Mouse (Mus musculus) Patski (cell line): ENCODE data around the gene Zxdc. TPM values are rescaled to one million over a fixed set of nuclear protein-coding genes. Genes with fewer than 3 reads are reported as not detected.
A peak's percentile ranks its signal among the peaks of the same experiment; 100 is the strongest.

Experiments
- ATAC-seq: fragments of 100-300 bp; one replicate; pipeline ENCODE4 v1.8.0; 2021
- CTCF ChIA-PET: fragments of 350-600 bp; sonication (Branson Sonifier 250); formaldehyde crosslinking; loops from one replicate; lab custom pipeline; 2022; ENCODE audit warnings: inconsistent platforms; lab: Charles Lee
- POLR2A ChIA-PET: fragments of 350-600 bp; sonication (Branson Sonifier 250); formaldehyde crosslinking; loops from one replicate; lab custom pipeline; 2022; ENCODE audit warnings: antibody characterized with exemption, inconsistent platforms; lab: Charles Lee
- DNase-seq: peaks from one replicate; pipeline ENCODE4 v3.0.0-alpha.2; 2011; ENCODE audit warnings: low read depth, low spot score
- H3K27me3 ChIP-seq: fragments of 371-371 bp; one replicate; pipeline ENCODE4 v1.5.1; 2021
- CTCF ChIP-seq: fragments of 100-300 bp; IDR thresholded peaks from one replicate; pipeline ENCODE4 v1.5.1; 2021
- in situ Hi-C: fragments of 300-500 bp; cut with MboI; formaldehyde crosslinking; loops from 3 replicates; pipeline ENCODE4 v1.11.1; 2018; ENCODE audit warnings: low pct_unique_long_range_greater_than_20kb, mixed read lengths
- polyA plus RNA-seq: library from polyadenylated mRNA; unstranded; gene quantifications from one replicate; pipeline ENCODE4 v1.2.3, GENCODE M21; 2021

Gene Zxdc
- polyA plus RNA-seq, 1 experiment from 2014 or later, result 39.8 TPM

DNA sequence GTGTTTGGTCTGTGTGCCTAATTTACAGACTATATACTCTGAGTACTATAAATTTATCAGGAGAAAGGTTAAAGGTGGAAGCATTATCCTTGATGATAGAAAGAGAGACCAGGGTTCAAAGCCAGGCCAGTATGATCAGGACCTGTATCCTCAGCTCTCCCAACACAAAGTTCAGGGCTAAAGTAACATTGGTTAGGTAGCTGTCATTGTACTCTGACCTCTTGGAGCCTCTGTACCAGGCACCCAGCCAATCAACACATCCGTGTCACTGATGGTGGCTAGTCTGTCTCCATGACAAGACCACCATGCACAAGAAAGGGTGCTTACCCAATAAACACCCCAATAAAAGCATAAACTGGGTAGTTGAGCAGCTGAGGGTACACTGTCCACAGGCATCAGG, 41.7 kb downstream of the Zxdc start:
- no peaks in the 10 kb centered on the region for H3K27me3 ChIP-seq
- ChIA-PET POLR2A (no interaction called here), CTCF (interaction anchor here (1.0 kb wide), 1 partner anchor 11 kb away, joined by 3 read pairs; no protein-coding TSS in a partner anchor)
- ATAC-seq, result no peak
- in situ Hi-C loops, result no loop called here
- no peak for TF ChIP-seq CTCF
- no peak for DNase-seq

DNA sequence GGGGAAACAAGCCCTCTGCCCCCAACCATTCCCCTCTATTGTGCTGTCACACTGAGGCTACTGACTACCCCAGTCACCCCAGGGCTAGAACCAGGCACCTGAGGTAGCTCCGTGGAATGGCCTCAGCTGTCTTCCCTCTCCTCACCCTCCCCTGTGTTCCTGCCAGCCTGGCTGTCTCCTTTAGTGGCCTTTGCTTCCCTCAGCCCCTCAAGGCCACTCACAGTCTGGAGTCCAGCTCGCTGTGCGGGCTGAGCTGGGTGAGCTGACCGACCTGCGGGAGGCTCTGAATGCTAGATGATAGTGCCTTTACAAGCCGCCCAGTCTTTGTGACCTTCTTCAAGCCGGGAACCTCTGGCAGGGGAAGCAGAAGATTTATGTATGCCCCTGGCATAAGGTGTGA, 42.6 kb downstream of the Zxdc start:
- TF ChIP-seq CTCF, result no peak
- CTCF ChIA-PET, result no interaction called here
- DNase-seq (no peak), ATAC-seq (no peak)
- in situ Hi-C loops, result no loop called here
- no peaks in the 10 kb centered on the region for H3K27me3 ChIP-seq
- POLR2A ChIA-PET, result interaction anchor here (0.9 kb wide), 1 partner anchor 11 kb away, joined by 3 read pairs; no protein-coding TSS in a partner anchor

DNA sequence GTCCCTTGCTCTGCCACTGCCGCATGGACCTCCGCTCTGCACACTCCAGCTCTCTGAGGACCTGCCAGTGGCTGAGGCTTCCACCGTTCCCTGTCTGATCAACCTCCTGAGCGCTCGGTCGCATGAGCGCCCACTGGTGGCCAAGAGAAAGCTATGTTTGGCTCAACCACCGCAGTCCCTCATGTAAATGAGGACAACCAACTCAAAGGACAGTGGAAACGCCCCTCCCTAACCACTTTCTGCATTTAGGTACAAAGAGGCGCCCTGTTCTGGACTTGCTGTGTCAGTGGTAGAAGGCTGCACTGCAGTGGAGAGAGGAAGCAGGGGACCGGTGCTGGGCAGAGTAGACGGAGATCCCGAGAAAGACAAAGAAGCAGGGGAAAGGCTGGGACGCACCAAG, 53.3 kb downstream of the Zxdc start:
- ATAC-seq, result peak; percentile 44
- no peak for DNase-seq
- no peaks in the 10 kb centered on the region for H3K27me3 ChIP-seq
- POLR2A ChIA-PET, result no interaction called here
- TF ChIP-seq CTCF, result peak; percentile 85
- in situ Hi-C loops, result no loop called here
- CTCF ChIA-PET, result interaction anchor here (0.9 to 1.7 kb wide), 9 partner anchors 12 to 745 kb away, joined by 3 to 7 read pairs (median 4); no protein-coding TSS in a partner anchor

DNA sequence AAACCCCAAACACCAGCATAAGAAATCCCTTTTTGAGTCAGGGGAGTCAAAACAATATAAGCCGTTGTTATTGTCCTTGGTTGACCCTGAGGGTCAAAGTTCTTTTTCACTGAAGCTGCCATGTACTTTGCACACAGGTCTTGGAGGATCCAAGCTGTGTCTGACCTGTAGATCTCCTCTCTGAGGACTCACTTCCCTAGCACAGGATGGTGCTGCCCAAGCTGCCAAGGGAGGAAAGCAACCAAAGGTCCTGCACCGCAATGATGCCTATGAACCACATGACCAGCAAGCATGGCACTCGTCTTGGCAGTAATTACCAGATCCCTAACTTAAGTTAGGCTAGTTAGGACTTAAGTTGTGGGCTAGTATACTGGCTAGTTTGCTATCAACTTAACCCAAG, 56.1 kb downstream of the Zxdc start:
- DNase-seq (no peak), ATAC-seq (no peak)
- no peaks in the 10 kb centered on the region for H3K27me3 ChIP-seq
- ChIA-PET CTCF (interaction anchor here (1.0 to 1.3 kb wide), 3 partner anchors 37 to 746 kb away, joined by 3 to 4 read pairs (median 3); no protein-coding TSS in a partner anchor), POLR2A (no interaction called here)
- in situ Hi-C loops, result no loop called here
- TF ChIP-seq CTCF, result no peak

DNA sequence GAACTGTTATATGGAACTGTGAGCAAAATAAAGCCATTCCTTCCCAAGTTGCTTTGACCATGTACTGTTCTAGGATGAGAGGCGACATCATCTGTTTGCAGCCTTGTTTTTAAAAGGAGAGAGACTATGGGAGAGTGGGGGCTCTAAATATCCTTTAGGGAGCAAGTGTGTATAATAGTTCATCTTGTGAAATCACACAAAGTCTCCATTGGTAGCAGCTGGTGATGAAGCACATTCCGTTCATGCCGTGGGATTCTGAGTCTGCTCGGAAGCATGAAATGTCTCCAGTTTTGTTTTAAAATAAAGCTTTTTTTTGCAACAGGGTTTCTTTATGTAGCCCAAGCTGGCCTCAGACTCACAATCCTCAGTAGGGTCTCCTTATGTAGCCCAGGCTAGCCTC, 56.7 kb downstream of the Zxdc start:
- no peak for ATAC-seq
- no peaks in the 10 kb centered on the region for H3K27me3 ChIP-seq
- POLR2A ChIA-PET, result no interaction called here
- CTCF ChIA-PET, result interaction anchor here (1.0 to 1.6 kb wide), 6 partner anchors 9 to 746 kb away, joined by 3 to 4 read pairs (median 4); no protein-coding TSS in a partner anchor
- no peak for TF ChIP-seq CTCF
- no peak for DNase-seq
- in situ Hi-C loops, result no loop called here

DNA sequence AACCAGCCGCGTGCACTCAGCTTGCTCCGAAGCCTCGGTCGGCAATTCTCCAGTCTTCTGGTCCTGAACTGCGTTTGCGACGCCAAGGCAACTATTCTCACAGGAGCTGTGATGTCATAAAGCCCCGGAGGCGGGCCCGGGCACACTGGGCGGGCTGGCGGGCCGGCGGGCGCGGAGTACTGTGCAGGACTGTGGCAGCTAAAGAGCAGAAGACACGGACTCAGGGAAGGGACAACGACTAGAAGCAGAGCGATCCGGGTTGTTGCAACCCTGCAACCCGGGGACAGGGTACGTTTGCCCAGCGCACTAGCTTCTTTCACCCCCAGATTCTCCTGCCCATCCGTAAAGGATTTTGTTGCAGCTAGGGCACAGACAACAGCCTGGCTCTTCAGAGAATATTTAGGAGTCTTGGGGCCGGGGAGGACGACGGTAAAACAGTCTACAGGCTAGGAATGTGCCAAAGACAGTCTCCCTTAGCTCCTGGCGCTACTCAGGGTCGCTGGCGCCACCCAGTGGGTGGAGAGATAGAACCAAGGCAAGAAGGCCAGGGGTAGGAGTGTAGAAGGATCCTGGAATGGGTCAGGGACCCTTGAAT, 59.2 kb downstream of the Zxdc start, which contains the start of gene Cfap100:
TSS of gene Cfap100 (minus strand) at position 418 of the 595 bp plus-strand sequence.
- peak; percentile 17 for DNase-seq
- CTCF ChIA-PET, result interaction anchor here (0.8 to 2.0 kb wide), 12 partner anchors 13 to 748 kb away, joined by 3 to 7 read pairs (median 4); no protein-coding TSS in a partner anchor
- in situ Hi-C loops, result no loop called here
- POLR2A ChIA-PET, result no interaction called here
- no peaks in the 10 kb centered on the region for H3K27me3 ChIP-seq
- ATAC-seq, result peak; percentile 76
- TF ChIP-seq CTCF, result peak; percentile 87

DNA sequence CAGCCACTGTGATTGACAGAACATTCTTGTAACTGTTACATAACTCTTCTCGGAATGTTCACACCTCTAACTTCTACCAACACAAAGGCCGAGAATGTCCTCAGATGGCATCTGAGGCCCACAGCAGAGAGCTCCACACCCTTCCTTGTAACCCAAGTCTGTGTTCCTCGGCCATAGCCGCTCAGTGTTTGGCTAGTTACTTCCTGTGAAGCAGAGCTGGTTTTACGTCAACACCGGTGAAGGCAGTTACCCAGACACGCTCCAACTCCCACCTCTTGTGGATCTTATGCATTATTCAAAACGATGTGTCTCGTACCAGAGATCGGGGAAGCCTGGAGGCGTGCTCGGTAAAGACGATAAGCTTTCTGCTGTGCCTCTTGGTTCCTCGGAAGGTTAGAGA, 60.6 kb downstream of the Zxdc start:
- DNase-seq (no peak), ATAC-seq (no peak)
- in situ Hi-C loops, result loop anchor here (10.0 kb wide), 2 partner anchors 85 to 745 kb away; no protein-coding TSS in a partner anchor
- POLR2A ChIA-PET, result interaction anchor here (0.6 kb wide), 1 partner anchor 753 kb away, joined by 3 read pairs; no protein-coding TSS in a partner anchor
- H3K27me3 ChIP-seq, result no peaks in the 10 kb centered on the region
- CTCF ChIA-PET, result interaction anchor here (1.1 to 1.9 kb wide), 3 partner anchors 59 to 750 kb away, joined by 3 to 5 read pairs (median 5); no protein-coding TSS in a partner anchor
- no peak for TF ChIP-seq CTCF

DNA sequence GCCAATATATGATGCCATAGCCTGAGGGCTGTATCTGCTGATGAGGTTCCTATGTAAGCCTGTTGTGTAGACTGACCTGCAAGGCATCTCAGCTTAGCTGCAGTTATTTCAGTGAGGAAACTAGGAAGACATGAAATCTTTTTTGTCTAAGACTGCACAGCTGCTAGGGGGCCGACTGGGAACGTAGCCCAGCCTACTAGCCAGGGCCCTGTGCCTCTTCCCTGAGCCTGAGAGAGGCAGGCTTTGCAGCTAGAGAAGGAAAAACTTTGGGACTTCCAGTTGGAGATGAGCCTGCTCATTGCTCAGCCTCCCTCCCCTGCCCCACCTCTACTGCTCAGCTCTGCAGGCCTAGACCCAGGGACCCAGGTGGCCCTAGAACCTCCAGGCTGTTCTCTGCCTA, 62.2 kb downstream of the Zxdc start:
- no peaks in the 10 kb centered on the region for H3K27me3 ChIP-seq
- CTCF ChIA-PET, result interaction anchor here (0.8 to 1.9 kb wide), 5 partner anchors 84 to 752 kb away, joined by 3 to 6 read pairs (median 4); no protein-coding TSS in a partner anchor
- POLR2A ChIA-PET, result no interaction called here
- DNase-seq (no peak), ATAC-seq (no peak)
- in situ Hi-C loops, result loop anchor here (10.0 kb wide), 2 partner anchors 83 to 747 kb away; no protein-coding TSS in a partner anchor
- no peak for TF ChIP-seq CTCF

DNA sequence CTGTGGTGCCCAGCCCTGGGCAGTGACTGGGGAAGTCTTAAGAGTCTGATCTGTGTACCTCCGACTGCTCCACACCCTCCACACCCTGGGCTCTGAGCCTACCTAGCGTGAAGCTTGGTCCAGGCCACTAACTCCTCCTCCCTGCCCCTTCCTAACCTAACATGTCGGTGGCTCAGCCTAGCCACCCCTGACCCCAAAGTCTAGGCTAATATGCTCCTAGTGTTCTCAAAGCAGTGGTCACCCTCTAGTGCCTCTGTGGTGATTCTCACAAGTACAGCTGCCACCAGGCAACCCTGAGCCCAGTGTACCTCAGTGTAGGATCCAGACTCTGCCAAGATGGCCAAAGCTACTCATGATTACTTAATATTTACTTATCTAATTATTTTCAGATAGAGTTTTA, 65.4 kb downstream of the Zxdc start:
- DNase-seq, result no peak
- TF ChIP-seq CTCF, result no peak
- no peak for ATAC-seq
- POLR2A ChIA-PET, result interaction anchor here (1.3 to 1.4 kb wide), 2 partner anchors 38 to 78 kb away, joined by 3 to 12 read pairs; no protein-coding TSS in a partner anchor
- H3K27me3 ChIP-seq, result no peaks in the 10 kb centered on the region
- in situ Hi-C loops, result loop anchor here (10.0 kb wide), 2 partner anchors 80 to 750 kb away; no protein-coding TSS in a partner anchor
- CTCF ChIA-PET, result interaction anchor here (0.6 to 3.4 kb wide), 22 partner anchors 8 to 170 kb away, joined by 3 to 17 read pairs (median 4); partner anchors contain the start of gene Slc41a3

DNA sequence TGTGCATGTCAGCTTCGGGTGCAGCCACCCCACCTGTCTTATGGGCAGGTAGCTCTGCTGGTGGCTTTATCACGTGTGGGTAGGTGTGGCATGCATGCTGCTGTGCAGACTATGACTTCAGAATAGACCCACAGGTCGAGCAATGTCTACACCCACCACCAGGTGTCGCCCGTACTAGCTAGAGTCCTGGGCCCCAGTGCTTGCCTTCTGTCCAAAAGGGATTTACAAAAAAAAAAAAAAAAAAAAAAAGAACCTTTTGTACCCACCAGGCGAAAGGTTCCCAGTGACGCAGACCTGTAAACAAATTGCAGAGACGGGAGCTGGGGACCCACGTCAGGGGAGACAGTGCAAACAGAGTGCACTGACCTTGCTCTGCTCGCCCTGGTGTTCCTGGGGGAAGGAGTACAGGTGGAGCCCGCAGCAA, 65.9 kb downstream of the Zxdc start:
- no peak for DNase-seq
- H3K27me3 ChIP-seq, result no peaks in the 10 kb centered on the region
- CTCF ChIA-PET, result interaction anchor here (0.6 to 3.4 kb wide), 24 partner anchors 8 to 169 kb away, joined by 3 to 17 read pairs (median 4); partner anchors contain the start of gene Slc41a3
- in situ Hi-C loops, result loop anchor here (10.0 kb wide), 2 partner anchors 80 to 750 kb away; no protein-coding TSS in a partner anchor
- POLR2A ChIA-PET, result interaction anchor here (0.6 to 1.4 kb wide), 5 partner anchors 13 to 77 kb away, joined by 3 to 12 read pairs (median 5); no protein-coding TSS in a partner anchor
- peak; percentile 71 for ATAC-seq
- peak; percentile 88 for TF ChIP-seq CTCF
